Mouse (Mus musculus) kidney, adult 2 months (tissue): ENCODE measurements around the gene Smpdl3a. TPM values are rescaled to one million over a fixed set of nuclear protein-coding genes. Genes with fewer than 3 reads are reported as not detected.

Source experiments
- DNase-seq: peaks from one replicate; pipeline ENCODE4 v3.0.0; 2021
- H3K27ac ChIP-seq: fragments of 200-500 bp; 2 replicates; pipeline ENCODE4 v1.5.1; 2012; ENCODE audit warnings: low read depth, low read length, control low read depth, inconsistent platforms; ENCODE audit not compliant: insufficient read depth
- H3K27me3 ChIP-seq: fragments of 200-500 bp; replicated peaks from 2 replicates; pipeline ENCODE4 v1.6.1; 2012; ENCODE audit warnings: mild to moderate bottlenecking, moderate library complexity, low read length, inconsistent platforms; ENCODE audit not compliant: control insufficient read depth, insufficient read depth
- H3K36me3 ChIP-seq: fragments of 200-500 bp; 2 replicates; pipeline ENCODE4 v1.6.1; 2012; ENCODE audit warnings: mild to moderate bottlenecking, moderate library complexity, low read length, inconsistent platforms; ENCODE audit not compliant: control insufficient read depth, insufficient read depth
- H3K4me1 ChIP-seq: fragments of 200-500 bp; 2 replicates; pipeline ENCODE4 v1.6.1; 2011; ENCODE audit warnings: low read length; ENCODE audit not compliant: control insufficient read depth, insufficient read depth
- H3K4me3 ChIP-seq: fragments of 200-500 bp; 2 replicates; pipeline ENCODE4 v1.5.1; 2011; ENCODE audit warnings: mild to moderate bottlenecking, low read depth, low read length, control low read depth; ENCODE audit not compliant: insufficient read depth
- CTCF ChIP-seq: fragments of 200-500 bp; conservative IDR thresholded peaks from 2 replicates; pipeline ENCODE4 v1.5.1; 2011; ENCODE audit warnings: low read depth, mild to moderate bottlenecking, control low read depth, low read length, moderate library complexity, mixed read lengths; ENCODE audit not compliant: insufficient read depth, insufficient read length
- POLR2A ChIP-seq: fragments of 200-500 bp; IDR thresholded peaks from one replicate; pipeline ENCODE4 v1.6.1; 2011; ENCODE audit warnings: low read depth, low read length, control low read depth
- WGBS: fragments of 180-500 bp; shearing (Covaris S2); methylation state at CpG from one replicate; pipeline ENCODE4 v1.1.7; 2018; 5-methylcytosine and 5-hydroxymethylcytosine counted together
- polyA plus RNA-seq: library from polyadenylated mRNA; depleted of rRNA; stranded (reverse); fragments of >200 nt; gene quantifications from 2 replicates; pipeline ENCODE4 v1.2.3, GENCODE M21; 2012; rRNA removed

Smpdl3a gene
- polyA plus RNA-seq, 1 experiment, result 395 TPM

- peak; percentile 74 for TF ChIP-seq CTCF
- TF ChIP-seq POLR2A, result no peak
- WGBS, result 32% methylated on average over 8 of the region's 8 CpGs
- H3K4me3 ChIP-seq, result no peak overlapping the region
- peak; percentile 60 for DNase-seq
- no peaks in the 10 kb centered on the region for H3K36me3 ChIP-seq
- H3K4me1 ChIP-seq, result no peaks in the 10 kb centered on the region
- H3K27me3 ChIP-seq, result no peaks in the 10 kb centered on the region
- no peak overlapping the region for H3K27ac ChIP-seq
Measured at GRCm38 (mm10) chr10:57841638-57842509, 47.7 kb downstream of the Smpdl3a start.

GRCm38 (mm10) chr10:57847916-57848682, 54.0 kb downstream of the Smpdl3a start:
- 53% methylated on average over 5 of the region's 6 CpGs for WGBS
- peak; percentile 29; the same call in 1 of the 2 replicates for TF ChIP-seq CTCF
- no peak for TF ChIP-seq POLR2A
- Histone ChIP-seq H3K4me1 (no peaks in the 10 kb centered on the region), H3K27me3 (no peaks in the 10 kb centered on the region), H3K27ac (no peak overlapping the region), H3K36me3 (no peaks in the 10 kb centered on the region), H3K4me3 (no peak overlapping the region)
- peak; percentile 41 for DNase-seq

Other genes with a start within 250 kb of the Smpdl3a start
- gene Pkib, start 162.4 kb upstream of the Smpdl3a start, polyA plus RNA-seq, result 1.4 and 1.9 TPM in 2 replicates
- gene Fabp7, start 9.5 kb upstream of the Smpdl3a start, polyA plus RNA-seq, result 3.9 and 6.5 TPM in 2 replicates